In the genomic region with DNA sequence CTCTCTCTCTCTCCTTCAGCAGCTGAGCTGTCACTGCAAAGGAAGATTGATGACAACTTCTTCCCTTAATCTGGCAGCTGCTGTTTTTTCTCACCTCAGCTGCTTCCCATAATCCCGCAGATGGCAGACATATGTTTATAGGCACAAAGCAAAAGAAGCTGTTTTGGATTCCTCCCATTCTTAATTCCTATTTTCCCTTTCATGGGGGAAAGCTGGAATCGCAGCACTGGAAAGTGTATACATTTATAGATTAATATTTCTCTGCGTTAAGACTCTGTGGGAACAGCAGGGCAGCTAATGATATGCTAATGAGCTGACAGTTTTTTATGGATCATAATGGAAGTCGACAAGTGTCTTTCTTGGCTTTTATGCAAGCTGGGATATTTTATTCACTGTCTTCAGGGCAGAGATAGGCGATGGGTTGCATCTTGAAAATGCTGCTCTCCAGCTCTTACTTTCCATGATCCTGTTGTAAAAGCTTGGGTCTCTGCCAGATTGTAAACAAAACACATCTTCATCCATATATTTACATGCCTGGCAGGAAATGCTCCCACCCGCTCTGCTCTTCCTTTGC, we compare ENCODE assay signal across 12 mouse cellular contexts.
DNase-seq lines count a peak whose midpoint lies in the region; ATAC-seq and TF ChIP-seq lines count a peak whose summit lies in the region.
"Had no signal": no experiment of that assay in that cellular context is flagged by ENCODE, and none has a peak within 500 bp of the region (broad histone marks: within the 10 kb centered on the region; RNA-seq: fewer than 3 reads in every experiment).

No protein-coding gene starts in this region.

- no peaks in the 10 kb centered on the region for H3K36me3 ChIP-seq in forebrain, embryonic 14.5 days (ENCODE audit: control insufficient read depth, insufficient read depth, low read length)
- no peaks in the 10 kb centered on the region for H3K36me3 ChIP-seq in forebrain, embryonic 11.5 days (ENCODE audit: control insufficient read depth, insufficient read depth, low read length)
- H3K36me3 ChIP-seq in midbrain, embryonic 12.5 days: no peaks in the 10 kb centered on the region
- H3K36me3 ChIP-seq in midbrain, embryonic 11.5 days (ENCODE audit: control insufficient read depth, insufficient read depth, low read length): no peaks in the 10 kb centered on the region
- no peaks in the 10 kb centered on the region for H3K36me3 ChIP-seq in hindbrain, postnatal 0 days (ENCODE audit: insufficient read depth, low read length)
- H3K36me3 ChIP-seq in neural tube, embryonic 15.5 days: no peaks in the 10 kb centered on the region
- H3K36me3 ChIP-seq: liver, embryonic 15.5 days; neural tube, embryonic 12.5 days had no signal

- peak; percentile 85 for ATAC-seq in forebrain, embryonic 14.5 days
- no peak for ATAC-seq in forebrain, embryonic 11.5 days (replicated peaks; ENCODE audit: low FRiP score)
- 0 out of 2 replicates have a peak, but pooled peaks have one; percentile 41 for ATAC-seq in midbrain, embryonic 12.5 days (ENCODE audit: low FRiP score, low read depth)
- no peak for ATAC-seq in midbrain, embryonic 11.5 days (ENCODE audit: low FRiP score)
- ATAC-seq in hindbrain, postnatal 0 days: no peak
- ATAC-seq in neural tube, embryonic 15.5 days (ENCODE audit: low FRiP score): peak; percentile 50; the same call in 1 of the 2 replicates
- no peak for ATAC-seq in activated CD4-positive, CD25-positive, alpha-beta regulatory T cell, adult 4 months

- H3K27me3 ChIP-seq in forebrain, embryonic 14.5 days (replicated peaks; ENCODE audit: control insufficient read depth, insufficient read depth, low read length): no peaks in the 10 kb centered on the region
- no peaks in the 10 kb centered on the region for H3K27me3 ChIP-seq in forebrain, embryonic 11.5 days (ENCODE audit: control insufficient read depth, insufficient read depth, low read length)
- no peaks in the 10 kb centered on the region for H3K27me3 ChIP-seq in midbrain, embryonic 12.5 days
- no peaks in the 10 kb centered on the region for H3K27me3 ChIP-seq in midbrain, embryonic 11.5 days (ENCODE audit: control insufficient read depth, insufficient read depth, low read length)
- no peaks in the 10 kb centered on the region for H3K27me3 ChIP-seq in hindbrain, postnatal 0 days (ENCODE audit: insufficient read depth, low read length)
- no peaks in the 10 kb centered on the region for H3K27me3 ChIP-seq in neural tube, embryonic 15.5 days (replicated peaks)
- H3K27me3 ChIP-seq: liver, embryonic 15.5 days; neural tube, embryonic 12.5 days had no signal

- 0 out of 2 replicates have a peak, but pooled peaks cover 5% of the 10 kb centered on the region for H3K9me3 ChIP-seq in forebrain, embryonic 14.5 days (replicated peaks; ENCODE audit: control insufficient read depth, low read length)
- no peaks in the 10 kb centered on the region; the same call in 1 of the 2 replicates for H3K9me3 ChIP-seq in forebrain, embryonic 11.5 days (ENCODE audit: control insufficient read depth, low read length)
- H3K9me3 ChIP-seq in midbrain, embryonic 12.5 days: no peaks in the 10 kb centered on the region
- H3K9me3 ChIP-seq in midbrain, embryonic 11.5 days (ENCODE audit: control insufficient read depth, low read length): no peaks in the 10 kb centered on the region
- no peaks in the 10 kb centered on the region for H3K9me3 ChIP-seq in hindbrain, postnatal 0 days (ENCODE audit: low read length)
- H3K9me3 ChIP-seq in neural tube, embryonic 15.5 days (replicated peaks): peaks cover 3% of the 10 kb centered on the region
- H3K9me3 ChIP-seq: liver, embryonic 15.5 days; neural tube, embryonic 12.5 days had no signal

- H3K27ac ChIP-seq in forebrain, embryonic 14.5 days (ENCODE audit: low read depth, low read length): no peak overlapping the region; the same call in 1 of the 2 replicates
- no peak overlapping the region for H3K27ac ChIP-seq in forebrain, embryonic 11.5 days (ENCODE audit: low read depth, low read length)
- H3K27ac ChIP-seq in midbrain, embryonic 12.5 days (replicated peaks): no peak overlapping the region
- no peak overlapping the region for H3K27ac ChIP-seq in midbrain, embryonic 11.5 days (ENCODE audit: low read depth, low read length)
- H3K27ac ChIP-seq in hindbrain, postnatal 0 days: no peak overlapping the region
- 0 out of 2 replicates have a peak overlapping the region, but pooled peaks have one; percentile 18 for H3K27ac ChIP-seq in neural tube, embryonic 15.5 days (replicated peaks)
- H3K27ac ChIP-seq: liver, embryonic 15.5 days; neural tube, embryonic 12.5 days had no signal

- H3K9ac ChIP-seq in forebrain, embryonic 14.5 days (ENCODE audit: low read length): no peak overlapping the region
- no peak overlapping the region for H3K9ac ChIP-seq in forebrain, embryonic 11.5 days (ENCODE audit: low read length)
- H3K9ac ChIP-seq in midbrain, embryonic 12.5 days (replicated peaks): no peak overlapping the region
- H3K9ac ChIP-seq in midbrain, embryonic 11.5 days (ENCODE audit: low read length): no peak overlapping the region
- H3K9ac ChIP-seq in hindbrain, postnatal 0 days (replicated peaks; ENCODE audit: low read length): no peak overlapping the region
- H3K9ac ChIP-seq in neural tube, embryonic 15.5 days (replicated peaks): no peak overlapping the region
- H3K9ac ChIP-seq: liver, embryonic 15.5 days; neural tube, embryonic 12.5 days had no signal

- H3K4me1 ChIP-seq in forebrain, embryonic 14.5 days (ENCODE audit: control insufficient read depth, insufficient read depth, low read length): no peaks in the 10 kb centered on the region
- H3K4me1 ChIP-seq in forebrain, embryonic 11.5 days (replicated peaks; ENCODE audit: control insufficient read depth, insufficient read depth, low read length): no peaks in the 10 kb centered on the region
- peaks cover 3% of the 10 kb centered on the region; the same call in 1 of the 2 replicates for H3K4me1 ChIP-seq in midbrain, embryonic 12.5 days
- H3K4me1 ChIP-seq in midbrain, embryonic 11.5 days (ENCODE audit: control insufficient read depth, insufficient read depth, low read length): no peaks in the 10 kb centered on the region
- no peaks in the 10 kb centered on the region for H3K4me1 ChIP-seq in hindbrain, postnatal 0 days (ENCODE audit: insufficient read depth, low read length)
- H3K4me1 ChIP-seq in neural tube, embryonic 15.5 days: peaks cover 12% of the 10 kb centered on the region; the same call in 1 of the 2 replicates
- H3K4me1 ChIP-seq: liver, embryonic 15.5 days; neural tube, embryonic 12.5 days had no signal

- H3K4me3 ChIP-seq in forebrain, embryonic 14.5 days (ENCODE audit: low read depth, low read length): no peak overlapping the region
- no peak overlapping the region for H3K4me3 ChIP-seq in forebrain, embryonic 11.5 days (ENCODE audit: low read depth, low read length)
- H3K4me3 ChIP-seq in midbrain, embryonic 12.5 days: no peak overlapping the region
- no peak overlapping the region for H3K4me3 ChIP-seq in midbrain, embryonic 11.5 days (ENCODE audit: low read depth, low read length)
- H3K4me3 ChIP-seq in hindbrain, postnatal 0 days (ENCODE audit: low read length): no peak overlapping the region
- no peak overlapping the region for H3K4me3 ChIP-seq in neural tube, embryonic 15.5 days (replicated peaks)
- H3K4me3 ChIP-seq: liver, embryonic 15.5 days; neural tube, embryonic 12.5 days had no signal

- H3K4me2 ChIP-seq in forebrain, embryonic 14.5 days (ENCODE audit: low read length): no peak overlapping the region
- H3K4me2 ChIP-seq in forebrain, embryonic 11.5 days (ENCODE audit: low read depth, low read length, severe bottlenecking): no peak overlapping the region
- H3K4me2 ChIP-seq in midbrain, embryonic 12.5 days (replicated peaks): no peak overlapping the region
- no peak overlapping the region for H3K4me2 ChIP-seq in midbrain, embryonic 11.5 days
- H3K4me2 ChIP-seq in hindbrain, postnatal 0 days (ENCODE audit: low read depth, low read length): 0 out of 2 replicates have a peak overlapping the region, but pooled peaks have one; percentile 3
- H3K4me2 ChIP-seq in neural tube, embryonic 15.5 days: peak overlapping the region; percentile 17; the same call in 1 of the 2 replicates
- H3K4me2 ChIP-seq: liver, embryonic 15.5 days; neural tube, embryonic 12.5 days had no signal

- 43% methylated on average over 6 of the region's 6 CpGs for WGBS in forebrain, embryonic 14.5 days
- WGBS in forebrain, embryonic 11.5 days: 59% methylated on average over 6 of the region's 6 CpGs
- 48% methylated on average over 6 of the region's 6 CpGs for WGBS in midbrain, embryonic 12.5 days
- 61% methylated on average over 6 of the region's 6 CpGs for whole genome bisulfite sequencing in midbrain, embryonic 11.5 days
- 19% methylated on average over 6 of the region's 6 CpGs for WGBS in hindbrain, postnatal 0 days
- 18% methylated on average over 6 of the region's 6 CpGs for WGBS in neural tube, embryonic 15.5 days

- TF ChIP-seq CTCF in hindbrain, postnatal 0 days (IDR thresholded peaks at IDR 0.05; ENCODE audit: low read depth): no peak

- DNase-seq in forebrain, embryonic 14.5 days (ENCODE audit: low spot score): peak; percentile 85
- no peak for DNase-seq in forebrain, embryonic 11.5 days (ENCODE audit: low spot score)
- no peak for DNase-seq in midbrain, embryonic 11.5 days (ENCODE audit: low spot score, missing footprints)
- DNase-seq in hindbrain, postnatal 0 days (ENCODE audit: low spot score): peak; percentile 55
- DNase-seq in thymus, postnatal 10 days (ENCODE audit: low spot score in 2 of 2): no peak
- DNase-seq: adrenal gland, postnatal 10 days; cerebellum, adult 8-10 months had no signal

Comparison
In these comparisons a context has a peak if more than half of its experiments do, and no peak if none do; other contexts are left out.
1. ATAC-seq: peak in forebrain, embryonic 14.5 days (single experiment), midbrain, embryonic 12.5 days (single experiment) and neural tube, embryonic 15.5 days (single experiment); none in forebrain, embryonic 11.5 days (single experiment), midbrain, embryonic 11.5 days (single experiment), hindbrain, postnatal 0 days (single experiment) and activated CD4-positive, CD25-positive, alpha-beta regulatory T cell, adult 4 months (single experiment).
2. DNase-seq: peak in forebrain, embryonic 14.5 days (single experiment) and hindbrain, postnatal 0 days (single experiment); none in forebrain, embryonic 11.5 days (single experiment), midbrain, embryonic 11.5 days (single experiment) and thymus, postnatal 10 days (0 of 2).
3. H3K4me2 ChIP-seq: peak in hindbrain, postnatal 0 days (single experiment) and neural tube, embryonic 15.5 days (single experiment); none in forebrain, embryonic 14.5 days (single experiment), forebrain, embryonic 11.5 days (single experiment), midbrain, embryonic 12.5 days (single experiment) and midbrain, embryonic 11.5 days (single experiment).